In genomic region chr7:142560942-142561855, GRCm38 (mm10) we compare ENCODE assay signal across 10 mouse cellular contexts. TPM values are rescaled to one million over a fixed set of nuclear protein-coding genes. Genes with fewer than 3 reads are reported as not detected.
DNase-seq lines count a peak whose midpoint lies in the region; ATAC-seq lines count a peak whose summit lies in the region.
"Had no signal": no experiment of that assay in that cellular context is flagged by ENCODE, and none has a peak within 500 bp of the region (broad histone marks: within the 10 kb centered on the region; RNA-seq: fewer than 3 reads in every experiment).

No protein-coding gene starts in this region.

- H3K9ac ChIP-seq in heart, embryonic 11.5 days (ENCODE audit: low read depth, low read length) = 0 out of 2 replicates have a peak overlapping the region, but pooled peaks have one; percentile 7
- H3K9ac ChIP-seq in midbrain, embryonic 14.5 days (replicated peaks; ENCODE audit: low read length) = no peak overlapping the region
- H3K9ac ChIP-seq in limb, embryonic 12.5 days (replicated peaks) = peak overlapping the region; percentile 53
- H3K9ac ChIP-seq in stomach, embryonic 16.5 days (ENCODE audit: low read length) = peak overlapping the region; percentile 36; the same call in 1 of the 2 replicates
- H3K9ac ChIP-seq: forebrain, embryonic 15.5 days had no signal

- no peak overlapping the region for H3K4me3 ChIP-seq in heart, embryonic 11.5 days (ENCODE audit: low read depth, low read length)
- no peak overlapping the region for H3K4me3 ChIP-seq in midbrain, embryonic 10.5 days
- no peak overlapping the region for H3K4me3 ChIP-seq in midbrain, embryonic 14.5 days (replicated peaks; ENCODE audit: low read depth, low read length)
- H3K4me3 ChIP-seq in limb, embryonic 12.5 days (replicated peaks) = no peak overlapping the region
- no peak overlapping the region for H3K4me3 ChIP-seq in stomach, embryonic 16.5 days (replicated peaks; ENCODE audit: low read length)
- H3K4me3 ChIP-seq: forebrain, embryonic 15.5 days had no signal

- intact Hi-C loops in heart, postnatal 10 days (cut with DNase I) = no loop called here

- 0 out of 2 replicates have a peak overlapping the region, but pooled peaks have one; percentile 2 for H3K4me2 ChIP-seq in heart, embryonic 11.5 days
- H3K4me2 ChIP-seq in midbrain, embryonic 14.5 days (ENCODE audit: low read length) = no peak overlapping the region
- no peak overlapping the region for H3K4me2 ChIP-seq in limb, embryonic 12.5 days
- no peak overlapping the region for H3K4me2 ChIP-seq in stomach, embryonic 16.5 days (ENCODE audit: low read depth, low read length)
- H3K4me2 ChIP-seq: forebrain, embryonic 15.5 days had no signal

- H3K27ac ChIP-seq in heart, embryonic 11.5 days (ENCODE audit: low read depth, low read length) = peak overlapping the region; percentile 78
- peak overlapping the region; percentile 81 for H3K27ac ChIP-seq in midbrain, embryonic 10.5 days (replicated peaks)
- H3K27ac ChIP-seq in midbrain, embryonic 14.5 days (replicated peaks; ENCODE audit: low read depth, low read length) = no peak overlapping the region
- peak overlapping the region; percentile 90 for H3K27ac ChIP-seq in limb, embryonic 12.5 days
- H3K27ac ChIP-seq in stomach, embryonic 16.5 days (ENCODE audit: low read length) = peak overlapping the region; percentile 63
- H3K27ac ChIP-seq: forebrain, embryonic 15.5 days had no signal

- ATAC-seq in heart, embryonic 11.5 days (replicated peaks; ENCODE audit: insufficient number of reproducible peaks, low FRiP score, low TSS enrichment) = no peak; the same call in 1 of the 2 replicates
- no peak for ATAC-seq in midbrain, embryonic 14.5 days (ENCODE audit: low FRiP score, low TSS enrichment)
- ATAC-seq in limb, embryonic 12.5 days (ENCODE audit: insufficient number of reproducible peaks, insufficient read depth, low FRiP score, low TSS enrichment, low read depth) = no peak
- ATAC-seq in stomach, embryonic 16.5 days (ENCODE audit: insufficient read depth, low FRiP score) = peak; percentile 59; the same call in 1 of the 2 replicates
- ATAC-seq in megakaryocyte progenitor cell, adult 5-6 weeks (replicated peaks; ENCODE audit: poor library complexity) = no peak
- ATAC-seq: forebrain, embryonic 15.5 days had no signal

- peaks cover 56% of the 10 kb centered on the region for H3K4me1 ChIP-seq in heart, embryonic 11.5 days (ENCODE audit: control insufficient read depth, insufficient read depth, low read length)
- H3K4me1 ChIP-seq in midbrain, embryonic 10.5 days = peaks cover 85% of the 10 kb centered on the region
- H3K4me1 ChIP-seq in midbrain, embryonic 14.5 days (ENCODE audit: control insufficient read depth, insufficient read depth, low read length) = peaks cover 11% of the 10 kb centered on the region; the same call in 1 of the 2 replicates
- H3K4me1 ChIP-seq in limb, embryonic 12.5 days (replicated peaks) = peaks cover 98% of the 10 kb centered on the region
- peaks cover 56% of the 10 kb centered on the region for H3K4me1 ChIP-seq in stomach, embryonic 16.5 days (ENCODE audit: control insufficient read depth, insufficient read depth, low read length)

- H3K36me3 ChIP-seq in heart, embryonic 11.5 days (ENCODE audit: control insufficient read depth, insufficient read depth, low read length) = no peaks in the 10 kb centered on the region
- H3K36me3 ChIP-seq in midbrain, embryonic 10.5 days = no peaks in the 10 kb centered on the region
- no peaks in the 10 kb centered on the region for H3K36me3 ChIP-seq in midbrain, embryonic 14.5 days (ENCODE audit: control insufficient read depth, insufficient read depth, low read length)
- H3K36me3 ChIP-seq in limb, embryonic 12.5 days = no peaks in the 10 kb centered on the region
- H3K36me3 ChIP-seq in stomach, embryonic 16.5 days (ENCODE audit: control insufficient read depth, insufficient read depth, low read length) = no peaks in the 10 kb centered on the region
- H3K36me3 ChIP-seq: forebrain, embryonic 15.5 days had no signal

- WGBS in heart, embryonic 11.5 days (ENCODE audit: insufficient replicate concordance) = 11% methylated on average over 18 of the region's 18 CpGs
- 29% methylated on average over 18 of the region's 18 CpGs for WGBS in midbrain, embryonic 10.5 days
- 28% methylated on average over 18 of the region's 18 CpGs for whole genome bisulfite sequencing in midbrain, embryonic 14.5 days
- whole genome bisulfite sequencing in limb, embryonic 12.5 days = 17% methylated on average over 18 of the region's 18 CpGs
- WGBS in stomach, embryonic 16.5 days = 37% methylated on average over 18 of the region's 18 CpGs

- no peak for DNase-seq in heart, postnatal 10 days
- DNase-seq in midbrain, embryonic 10.5 days (ENCODE audit: low spot score) = no peak
- no peak for DNase-seq in midbrain, embryonic 14.5 days
- no peak for DNase-seq in ovary, postnatal 10 days (ENCODE audit: low spot score)
- DNase-seq: kidney, adult 2 months had no signal

- H3K27me3 ChIP-seq in heart, embryonic 11.5 days (ENCODE audit: control insufficient read depth, insufficient read depth, low read length) = no peaks in the 10 kb centered on the region
- peaks cover 18% of the 10 kb centered on the region for H3K27me3 ChIP-seq in midbrain, embryonic 10.5 days (ENCODE audit: low read depth, poor library complexity, severe bottlenecking)
- no peaks in the 10 kb centered on the region for H3K27me3 ChIP-seq in midbrain, embryonic 14.5 days (ENCODE audit: control insufficient read depth, insufficient read depth, low read length)
- H3K27me3 ChIP-seq in limb, embryonic 12.5 days = no peaks in the 10 kb centered on the region
- no peaks in the 10 kb centered on the region for H3K27me3 ChIP-seq in stomach, embryonic 16.5 days (ENCODE audit: control insufficient read depth, insufficient read depth, low read length)
- H3K27me3 ChIP-seq: forebrain, embryonic 15.5 days had no signal

- H3K9me3 ChIP-seq in heart, embryonic 11.5 days (replicated peaks; ENCODE audit: control insufficient read depth, low read length) = no peaks in the 10 kb centered on the region
- H3K9me3 ChIP-seq in midbrain, embryonic 10.5 days (replicated peaks) = no peaks in the 10 kb centered on the region
- H3K9me3 ChIP-seq in midbrain, embryonic 14.5 days (ENCODE audit: control insufficient read depth, low read length) = no peaks in the 10 kb centered on the region
- H3K9me3 ChIP-seq in limb, embryonic 12.5 days = no peaks in the 10 kb centered on the region
- H3K9me3 ChIP-seq in stomach, embryonic 16.5 days (replicated peaks; ENCODE audit: control insufficient read depth, low read length) = no peaks in the 10 kb centered on the region
- H3K9me3 ChIP-seq: forebrain, embryonic 15.5 days had no signal

RNA-seq across cellular contexts. Expression of gene Mrpl23, which starts 28.7 kb away (rescaled TPM):
- 15.4 and 19.3 TPM in 2 replicates for polyA plus RNA-seq in heart, embryonic 11.5 days (2014; fragmentation: Nextera tagmentation; extraction: Ambion mirVana)
- 10 to 100 TPM in 1 of 2 experiments, 1 to 10 TPM in 1; 4.1 to 19.3 TPM for total RNA-seq in heart, postnatal 10 days (2021)
- polyA plus RNA-seq in midbrain, embryonic 10.5 days (2016; fragmentation: Nextera tagmentation; extraction: Ambion mirVana) = 15.8 and 20.3 TPM in 2 replicates
- polyA plus RNA-seq in midbrain, embryonic 14.5 days (2014; fragmentation: Nextera tagmentation; extraction: Ambion mirVana) = 11.9 and 23.9 TPM in 2 replicates
- 29.4 and 33.3 TPM in 2 replicates for polyA plus RNA-seq in limb, embryonic 12.5 days (2016; fragmentation: Nextera tagmentation; extraction: Ambion mirVana)
- polyA plus RNA-seq in stomach, embryonic 16.5 days (2015; fragmentation: Nextera tagmentation; extraction: Ambion mirVana) = 16.2 and 30.7 TPM in 2 replicates
- 10.4 and 11.8 TPM in 2 replicates for total RNA-seq in megakaryocyte progenitor cell, adult 5-6 weeks (2015)
- total RNA-seq in megakaryocyte progenitor cell, adult 5-6 weeks (2017) = 45.9 and 63.4 TPM in 2 replicates
